Mouse (Mus musculus): ENCODE measurements around the gene Ring1. TPM values are rescaled to one million over a fixed set of nuclear protein-coding genes. Genes with fewer than 3 reads are reported as not detected.

Ring1 gene
- polyA plus RNA-seq, 1 experiment = 11.4 TPM

DNA sequence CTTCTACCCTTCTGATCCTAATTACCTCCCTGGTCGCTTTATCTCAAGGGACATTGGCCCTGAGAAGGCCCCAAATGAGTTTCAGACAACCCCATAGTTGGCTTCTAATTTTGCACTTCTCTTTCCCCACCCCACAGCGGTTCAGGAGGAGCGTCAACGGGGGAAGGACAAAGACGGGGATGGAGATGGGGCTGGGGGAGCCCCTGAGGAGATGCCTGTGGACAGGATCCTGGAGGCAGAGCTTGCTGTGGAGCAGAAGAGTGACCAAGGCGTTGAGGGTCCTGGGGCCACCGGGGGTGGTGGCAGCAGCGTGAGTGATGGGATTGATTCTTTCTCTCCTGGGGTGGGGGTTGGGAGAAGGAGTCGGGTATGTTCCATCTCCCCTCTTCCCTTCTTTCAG is 11.0 kb upstream of the Ring1 start:
- H3K27me3 ChIP-seq (ENCODE audit: control insufficient read depth, insufficient read depth, low read length, poor library complexity, severe bottlenecking) = no peaks in the 10 kb centered on the region
- H3K36me3 ChIP-seq (ENCODE audit: control insufficient read depth, insufficient read depth, low read length, poor library complexity, severe bottlenecking) = 0 out of 2 replicates have a peak, but pooled peaks cover 13% of the 10 kb centered on the region
- H3K9ac ChIP-seq (ENCODE audit: low read depth, poor library complexity, severe bottlenecking) = no peak overlapping the region
- H3K9me3 ChIP-seq (replicated peaks; ENCODE audit: control insufficient read depth, insufficient read depth, low read length, poor library complexity, severe bottlenecking) = no peaks in the 10 kb centered on the region
- H3K4me3 ChIP-seq (ENCODE audit: low read depth, low read length) = no peak overlapping the region
- no peaks in the 10 kb centered on the region for H3K4me1 ChIP-seq (ENCODE audit: control insufficient read depth, insufficient read depth, low read length)
- TF ChIP-seq EP300 (IDR thresholded peaks at IDR 0.05; ENCODE audit: insufficient read depth, low read depth, low read length) (no peak), POLR2A (IDR thresholded peaks at IDR 0.05; ENCODE audit: insufficient read depth, low read length) (no peak), CTCF (IDR thresholded peaks at IDR 0.05; ENCODE audit: low read depth, low read length) (no peak)
- H3K27ac ChIP-seq (ENCODE audit: insufficient read depth, low read length) = no peak overlapping the region

DNA sequence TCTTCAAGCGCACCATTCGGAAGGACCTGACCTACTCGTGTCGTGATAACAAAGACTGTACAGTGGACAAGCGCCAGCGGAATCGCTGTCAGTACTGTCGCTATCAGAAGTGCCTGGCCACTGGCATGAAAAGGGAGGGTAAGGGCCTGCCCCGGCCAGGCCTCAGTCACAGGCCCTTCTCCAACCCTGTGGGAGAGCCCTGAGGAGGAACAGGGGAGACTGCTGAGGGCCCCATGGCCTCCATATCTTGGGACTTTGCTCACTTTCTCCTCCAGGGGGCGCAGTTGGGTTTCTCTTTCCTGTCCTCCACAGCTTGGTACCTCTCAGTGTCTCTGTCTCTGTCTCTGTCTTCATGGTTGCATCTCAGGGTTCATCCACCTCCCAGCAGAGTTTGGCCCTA is 9.6 kb upstream of the Ring1 start:
- Histone ChIP-seq H3K4me1 (ENCODE audit: control insufficient read depth, insufficient read depth, low read length) (no peaks in the 10 kb centered on the region), H3K27ac (ENCODE audit: insufficient read depth, low read length) (no peak overlapping the region), H3K9me3 (replicated peaks; ENCODE audit: control insufficient read depth, insufficient read depth, low read length, poor library complexity, severe bottlenecking) (no peaks in the 10 kb centered on the region), H3K4me3 (ENCODE audit: low read depth, low read length) (no peak overlapping the region), H3K36me3 (ENCODE audit: control insufficient read depth, insufficient read depth, low read length, poor library complexity, severe bottlenecking) (peaks cover 26% of the 10 kb centered on the region), H3K9ac (ENCODE audit: low read depth, poor library complexity, severe bottlenecking) (no peak overlapping the region), H3K27me3 (ENCODE audit: control insufficient read depth, insufficient read depth, low read length, poor library complexity, severe bottlenecking) (no peaks in the 10 kb centered on the region)
- TF ChIP-seq EP300 (IDR thresholded peaks at IDR 0.05; ENCODE audit: insufficient read depth, low read depth, low read length) (no peak), CTCF (IDR thresholded peaks at IDR 0.05; ENCODE audit: low read depth, low read length) (peak; percentile 67), POLR2A (IDR thresholded peaks at IDR 0.05; ENCODE audit: insufficient read depth, low read length) (no peak)

DNA sequence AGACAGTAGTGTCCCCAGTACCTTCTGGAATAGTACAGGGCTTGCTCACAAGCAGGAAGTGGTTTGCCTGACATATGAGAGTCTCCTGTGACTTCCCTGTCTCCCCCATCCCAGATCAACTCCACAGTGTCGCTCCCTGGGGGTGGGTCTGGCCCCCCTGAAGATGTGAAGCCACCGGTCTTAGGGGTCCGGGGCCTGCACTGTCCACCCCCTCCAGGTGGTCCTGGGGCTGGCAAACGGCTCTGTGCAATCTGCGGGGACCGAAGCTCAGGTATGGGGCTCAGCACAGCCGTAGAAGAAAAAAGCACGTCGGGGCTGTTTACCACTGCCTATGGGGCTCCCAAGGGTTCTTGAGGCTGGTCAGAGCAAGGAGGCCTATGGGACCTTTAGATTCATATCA is 9.0 kb upstream of the Ring1 start:
- no peak overlapping the region for H3K27ac ChIP-seq (ENCODE audit: insufficient read depth, low read length)
- TF ChIP-seq EP300 (IDR thresholded peaks at IDR 0.05; ENCODE audit: insufficient read depth, low read depth, low read length) = no peak
- TF ChIP-seq CTCF (IDR thresholded peaks at IDR 0.05; ENCODE audit: low read depth, low read length) = no peak
- TF ChIP-seq POLR2A (IDR thresholded peaks at IDR 0.05; ENCODE audit: insufficient read depth, low read length) = no peak
- no peak overlapping the region for H3K4me3 ChIP-seq (ENCODE audit: low read depth, low read length)
- no peaks in the 10 kb centered on the region for H3K4me1 ChIP-seq (ENCODE audit: control insufficient read depth, insufficient read depth, low read length)
- no peaks in the 10 kb centered on the region for H3K27me3 ChIP-seq (ENCODE audit: control insufficient read depth, insufficient read depth, low read length, poor library complexity, severe bottlenecking)
- H3K36me3 ChIP-seq (ENCODE audit: control insufficient read depth, insufficient read depth, low read length, poor library complexity, severe bottlenecking) = peaks cover 32% of the 10 kb centered on the region
- H3K9ac ChIP-seq (ENCODE audit: low read depth, poor library complexity, severe bottlenecking) = no peak overlapping the region
- no peaks in the 10 kb centered on the region for H3K9me3 ChIP-seq (replicated peaks; ENCODE audit: control insufficient read depth, insufficient read depth, low read length, poor library complexity, severe bottlenecking)

DNA sequence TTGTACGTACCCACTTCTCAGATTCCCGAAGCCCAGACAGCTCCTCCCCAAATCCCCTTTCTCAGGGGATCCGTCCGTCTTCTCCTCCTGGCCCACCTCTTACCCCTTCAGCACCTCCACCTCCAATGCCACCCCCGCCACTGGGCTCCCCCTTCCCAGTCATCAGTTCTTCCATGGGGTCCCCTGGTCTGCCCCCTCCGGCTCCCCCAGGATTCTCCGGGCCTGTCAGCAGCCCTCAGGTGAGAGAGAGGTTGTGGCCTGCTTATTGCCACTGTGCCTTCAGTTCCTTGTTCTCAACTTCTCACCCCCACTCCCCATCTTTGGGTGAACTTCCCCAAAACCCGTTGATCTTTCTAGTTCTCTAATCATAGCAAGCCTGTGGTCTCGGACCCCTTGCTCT is 8.3 kb upstream of the Ring1 start:
- Histone ChIP-seq H3K36me3 (ENCODE audit: control insufficient read depth, insufficient read depth, low read length, poor library complexity, severe bottlenecking) (peaks cover 33% of the 10 kb centered on the region), H3K4me1 (ENCODE audit: control insufficient read depth, insufficient read depth, low read length) (no peaks in the 10 kb centered on the region), H3K27me3 (ENCODE audit: control insufficient read depth, insufficient read depth, low read length, poor library complexity, severe bottlenecking) (no peaks in the 10 kb centered on the region), H3K4me3 (ENCODE audit: low read depth, low read length) (peak overlapping the region; percentile 64), H3K9me3 (replicated peaks; ENCODE audit: control insufficient read depth, insufficient read depth, low read length, poor library complexity, severe bottlenecking) (no peaks in the 10 kb centered on the region), H3K9ac (ENCODE audit: low read depth, poor library complexity, severe bottlenecking) (peak overlapping the region; percentile 97), H3K27ac (ENCODE audit: insufficient read depth, low read length) (no peak overlapping the region)
- TF ChIP-seq POLR2A (IDR thresholded peaks at IDR 0.05; ENCODE audit: insufficient read depth, low read length) = no peak
- TF ChIP-seq EP300 (IDR thresholded peaks at IDR 0.05; ENCODE audit: insufficient read depth, low read depth, low read length) = no peak
- TF ChIP-seq CTCF (IDR thresholded peaks at IDR 0.05; ENCODE audit: low read depth, low read length) = no peak

DNA sequence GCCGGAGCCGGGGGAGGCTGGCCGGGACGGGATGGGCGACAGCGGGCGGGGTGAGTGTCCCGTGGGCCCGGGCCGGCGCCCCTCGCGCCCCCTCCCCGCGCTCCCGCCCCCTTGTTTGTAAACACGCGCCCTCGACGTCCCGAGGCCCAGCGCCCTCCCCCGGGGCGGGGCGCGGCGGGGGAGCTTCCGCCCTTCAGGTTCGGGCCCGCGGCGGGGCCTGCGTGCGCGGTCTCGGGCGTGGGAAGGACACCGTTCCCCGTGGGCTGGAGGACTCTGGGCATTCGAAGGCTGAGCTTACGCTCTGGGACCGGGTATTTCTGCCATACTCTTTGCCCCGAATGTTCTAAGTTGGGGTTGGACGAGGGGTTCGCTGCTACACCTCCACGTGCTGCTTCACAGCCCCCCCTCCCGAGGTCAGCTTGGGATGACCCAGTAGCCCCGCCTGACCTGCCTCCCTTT is 7.7 kb upstream of the Ring1 start:
- Histone ChIP-seq H3K27me3 (ENCODE audit: control insufficient read depth, insufficient read depth, low read length, poor library complexity, severe bottlenecking) (no peaks in the 10 kb centered on the region), H3K9ac (ENCODE audit: low read depth, poor library complexity, severe bottlenecking) (peak overlapping the region; percentile 97), H3K9me3 (replicated peaks; ENCODE audit: control insufficient read depth, insufficient read depth, low read length, poor library complexity, severe bottlenecking) (no peaks in the 10 kb centered on the region), H3K27ac (ENCODE audit: insufficient read depth, low read length) (0 out of 2 replicates have a peak overlapping the region, but pooled peaks have one; percentile 7), H3K4me1 (ENCODE audit: control insufficient read depth, insufficient read depth, low read length) (no peaks in the 10 kb centered on the region), H3K4me3 (ENCODE audit: low read depth, low read length) (peak overlapping the region; percentile 64), H3K36me3 (ENCODE audit: control insufficient read depth, insufficient read depth, low read length, poor library complexity, severe bottlenecking) (peaks cover 30% of the 10 kb centered on the region)
- TF ChIP-seq EP300 (IDR thresholded peaks at IDR 0.05; ENCODE audit: insufficient read depth, low read depth, low read length) = no peak
- TF ChIP-seq CTCF (IDR thresholded peaks at IDR 0.05; ENCODE audit: low read depth, low read length) = no peak
- no peak for TF ChIP-seq POLR2A (IDR thresholded peaks at IDR 0.05; ENCODE audit: insufficient read depth, low read length)

DNA sequence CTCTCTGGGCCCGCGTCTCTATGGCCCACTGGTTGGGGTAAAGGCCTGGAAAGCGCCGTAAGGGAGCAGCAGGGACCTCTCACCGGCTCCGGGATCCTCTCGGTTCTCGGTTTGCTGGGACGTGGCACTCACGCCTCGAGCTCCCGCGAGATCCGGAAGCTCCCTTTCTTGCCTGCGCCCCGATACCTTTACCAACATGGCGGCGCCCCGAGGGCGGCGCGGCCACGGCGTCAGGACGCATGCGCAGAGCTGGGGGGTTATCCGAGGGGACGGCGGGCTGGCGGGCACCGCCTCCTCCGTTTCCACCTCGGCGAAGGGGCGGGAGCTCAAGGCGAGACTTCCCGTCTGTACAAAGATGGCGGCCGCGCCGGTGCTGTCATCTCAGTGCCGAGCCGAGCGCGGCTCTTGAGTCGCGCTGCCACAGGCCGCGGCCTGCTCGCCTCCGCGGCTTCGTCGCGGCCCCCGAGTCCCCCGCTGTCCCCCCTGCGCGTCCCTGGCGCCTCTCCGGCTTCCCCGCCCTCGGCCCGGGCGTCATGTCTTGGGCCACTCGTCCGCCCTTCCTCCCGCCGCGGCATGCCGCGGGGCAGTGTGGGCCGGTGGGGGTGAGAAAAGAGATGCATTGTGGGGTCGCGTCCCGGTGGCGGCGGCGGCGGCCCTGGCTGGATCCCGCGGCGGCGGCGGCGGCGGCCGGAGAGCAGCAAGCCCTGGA is 7.1 kb upstream of the Ring1 start, which contains the start of the genes Slc39a7 and Rxrb:
Slc39a7 (minus strand) TSS at position 218 of the 709 bp plus-strand sequence.
Rxrb (plus strand) TSS at position 348 of the 709 bp plus-strand sequence.
- Histone ChIP-seq H3K4me1 (ENCODE audit: control insufficient read depth, insufficient read depth, low read length) (peaks cover 3% of the 10 kb centered on the region), H3K27ac (ENCODE audit: insufficient read depth, low read length) (peak within 1 kb of the TSS; percentile 37), H3K9ac (ENCODE audit: low read depth, poor library complexity, severe bottlenecking) (peak within 1 kb of the TSS; percentile 97), H3K27me3 (ENCODE audit: control insufficient read depth, insufficient read depth, low read length, poor library complexity, severe bottlenecking) (no peaks in the 10 kb centered on the region), H3K4me3 (ENCODE audit: low read depth, low read length) (peak within 1 kb of the TSS; percentile 93), H3K9me3 (replicated peaks; ENCODE audit: control insufficient read depth, insufficient read depth, low read length, poor library complexity, severe bottlenecking) (no peaks in the 10 kb centered on the region), H3K36me3 (ENCODE audit: control insufficient read depth, insufficient read depth, low read length, poor library complexity, severe bottlenecking) (peaks cover 30% of the 10 kb centered on the region)
- peak; percentile 39; the same call in 1 of the 2 replicates for TF ChIP-seq EP300 (IDR thresholded peaks at IDR 0.05; ENCODE audit: insufficient read depth, low read depth, low read length)
- TF ChIP-seq CTCF (IDR thresholded peaks at IDR 0.05; ENCODE audit: low read depth, low read length) = no peak
- TF ChIP-seq POLR2A (IDR thresholded peaks at IDR 0.05; ENCODE audit: insufficient read depth, low read length) = peak; percentile 40
